Mouse (Mus musculus): Measurements from ENCODE around the gene Mga. TPM values are rescaled to one million over a fixed set of nuclear protein-coding genes. Genes with fewer than 3 reads are reported as not detected.

Gene Mga
- 48.0 TPM for polyA plus RNA-seq (2014; fragmentation: Illumina TruSeq; extraction: RNeasy Lipid Tissue Mini Kit (QIAGEN cat#74804); ENCODE audit: low read depth, low replicate concordance)

DNA sequence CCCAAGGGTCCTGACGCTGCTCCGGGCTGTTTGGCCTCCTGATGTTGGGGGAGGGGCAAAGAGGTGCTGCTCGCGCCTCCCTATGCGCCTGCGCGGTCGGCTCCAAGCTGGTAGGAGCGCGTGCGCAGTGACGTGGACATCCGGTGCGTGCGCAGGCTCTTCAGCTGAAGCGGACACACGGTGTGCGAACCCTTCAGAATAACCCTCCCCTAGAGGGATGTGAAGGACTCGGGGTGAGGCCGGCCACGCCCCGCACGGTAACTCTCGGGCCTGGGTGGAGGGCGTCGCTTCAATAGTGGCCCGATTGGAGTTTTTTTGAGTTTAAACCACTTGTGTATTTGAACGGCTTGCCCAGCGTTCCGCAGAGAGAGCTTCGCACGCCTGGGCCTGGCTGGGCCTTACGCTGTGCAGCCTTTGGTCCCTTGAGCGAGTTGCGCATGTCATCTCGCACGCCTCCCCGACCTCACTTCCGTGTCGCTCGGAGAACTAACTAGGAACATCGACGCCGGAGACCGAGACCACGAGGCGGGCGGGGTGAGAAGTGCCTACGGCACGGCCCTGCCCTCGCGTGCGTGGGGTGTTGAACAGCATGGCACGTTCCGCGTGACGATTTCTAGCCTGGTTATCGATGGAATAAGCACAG lies at the start of gene Mga:
Mga (plus strand) TSS at position 139 of the 643 bp plus-strand sequence.

DNA sequence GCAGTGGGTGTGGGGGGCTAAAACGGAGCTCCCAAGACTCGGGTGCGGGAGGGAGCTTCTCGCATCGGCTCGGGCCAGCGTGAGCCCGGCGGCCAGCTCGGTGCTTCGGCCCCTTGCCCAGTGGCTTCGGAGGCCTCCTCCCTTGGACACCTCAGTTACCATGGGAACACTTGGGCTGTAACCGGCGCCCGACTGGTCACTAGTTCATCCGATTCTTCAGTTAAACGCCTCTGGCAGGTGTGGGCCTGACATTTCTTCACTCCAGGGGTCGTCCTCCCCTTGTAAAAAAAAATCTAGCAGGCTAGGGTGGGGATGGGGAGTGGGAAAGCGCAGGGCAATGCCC lies 75.5 kb downstream of the Mga start, which contains the start of gene Mapkbp1:
Mapkbp1 (plus strand) TSS at position 163 of the 343 bp plus-strand sequence.

Other genes starting within 250 kb of the Mga start
- gene Ndufaf1, start 234.4 kb upstream of the Mga start, polyA plus RNA-seq (2014; fragmentation: Illumina TruSeq; extraction: RNeasy Lipid Tissue Mini Kit (QIAGEN cat#74804); ENCODE audit: low read depth, low replicate concordance): 44.5 TPM
- 35.8 TPM for gene Rtf1, start 222.2 kb upstream of the Mga start, polyA plus RNA-seq (2014; fragmentation: Illumina TruSeq; extraction: RNeasy Lipid Tissue Mini Kit (QIAGEN cat#74804); ENCODE audit: low read depth, low replicate concordance)
- 0.59 TPM for gene Itpka, start 154.9 kb upstream of the Mga start, polyA plus RNA-seq (2014; fragmentation: Illumina TruSeq; extraction: RNeasy Lipid Tissue Mini Kit (QIAGEN cat#74804); ENCODE audit: low read depth, low replicate concordance)
- gene Ltk, start 136.8 kb upstream of the Mga start, polyA plus RNA-seq (2014; fragmentation: Illumina TruSeq; extraction: RNeasy Lipid Tissue Mini Kit (QIAGEN cat#74804); ENCODE audit: low read depth, low replicate concordance): not detected
- gene Rpap1, start 109.7 kb upstream of the Mga start, polyA plus RNA-seq (2014; fragmentation: Illumina TruSeq; extraction: RNeasy Lipid Tissue Mini Kit (QIAGEN cat#74804); ENCODE audit: low read depth, low replicate concordance): 1.7 TPM
- 3.6 TPM for gene Tyro3, start 99.5 kb upstream of the Mga start, polyA plus RNA-seq (2014; fragmentation: Illumina TruSeq; extraction: RNeasy Lipid Tissue Mini Kit (QIAGEN cat#74804); ENCODE audit: low read depth, low replicate concordance)
- 16.6 TPM for gene Mapkbp1, start 75.5 kb downstream of the Mga start, polyA plus RNA-seq (2014; fragmentation: Illumina TruSeq; extraction: RNeasy Lipid Tissue Mini Kit (QIAGEN cat#74804); ENCODE audit: low read depth, low replicate concordance)
- 0.97 TPM for gene Jmjd7, start 130.3 kb downstream of the Mga start, polyA plus RNA-seq (2014; fragmentation: Illumina TruSeq; extraction: RNeasy Lipid Tissue Mini Kit (QIAGEN cat#74804); ENCODE audit: low read depth, low replicate concordance)
- 0.41 TPM for gene Gm28042, start 130.3 kb downstream of the Mga start, polyA plus RNA-seq (2014; fragmentation: Illumina TruSeq; extraction: RNeasy Lipid Tissue Mini Kit (QIAGEN cat#74804); ENCODE audit: low read depth, low replicate concordance)
- gene Pla2g4b, start 136.2 kb downstream of the Mga start, polyA plus RNA-seq (2014; fragmentation: Illumina TruSeq; extraction: RNeasy Lipid Tissue Mini Kit (QIAGEN cat#74804); ENCODE audit: low read depth, low replicate concordance): 0.27 TPM

Data from testis, adult 10 weeks (tissue).